Mouse (Mus musculus) small intestine, adult 2 months (tissue): ENCODE results near the gene Ablim2.

Experiments used
- CTCF ChIP-seq: fragments of 200-500 bp; IDR thresholded peaks from 2 replicates; pipeline ENCODE4 v1.5.1; 2012; ENCODE audit warnings: low read depth, mild to moderate bottlenecking, control low read depth, inconsistent platforms, low read length, moderate library complexity, mixed read lengths; ENCODE audit not compliant: insufficient replicate concordance, insufficient read length; ENCODE audit errors: extremely low read depth
- POLR2A ChIP-seq: fragments of 200-500 bp; IDR thresholded peaks from 2 replicates; pipeline ENCODE4 v1.6.1; 2012; ENCODE audit warnings: low read depth, mild to moderate bottlenecking, control low read depth, inconsistent platforms, low read length, moderate library complexity

DNA sequence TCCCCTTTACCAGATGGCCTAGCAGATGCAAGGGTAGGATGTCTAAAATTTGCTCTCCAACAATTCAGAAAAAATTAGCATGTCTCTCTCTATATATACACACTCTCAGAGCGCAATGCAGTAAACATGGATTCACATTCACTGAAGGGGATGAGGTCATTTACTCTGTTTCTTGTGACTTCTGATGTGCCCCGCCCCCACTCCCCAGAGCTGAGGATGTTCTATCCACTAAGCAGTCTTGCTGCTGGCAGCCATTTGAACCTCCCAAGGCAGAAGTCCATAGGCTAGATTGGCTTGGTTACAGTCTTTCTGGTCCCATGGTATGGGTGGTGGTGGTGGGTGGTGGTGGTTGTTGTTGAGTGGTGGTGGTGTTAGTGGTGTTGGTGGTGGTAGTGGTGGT is 35.7 kb upstream of the Ablim2 start:
- no peak for TF ChIP-seq POLR2A
- TF ChIP-seq CTCF: no peak
